Mouse (Mus musculus) kidney, embryonic 14.5 days (tissue): ENCODE data around the gene Timm50. TPM values are rescaled to one million over a fixed set of nuclear protein-coding genes. Genes with fewer than 3 reads are reported as not detected.
A peak's percentile ranks its signal among the peaks of the same experiment; 100 is the strongest.

Experiments
- ATAC-seq: fragments of 200-750 bp; cut with Nextera tagmentation; 2 replicates; pipeline ENCODE4 v1.8.0; 2017; ENCODE audit warnings: moderate number of reproducible peaks, mild to moderate bottlenecking, moderate TSS enrichment, moderate library complexity; ENCODE audit not compliant: low FRiP score, low TSS enrichment
- H3K27ac ChIP-seq: fragments of 300-500 bp; sonication (generic); 2 replicates; pipeline ENCODE4 v1.5.1; 2014; ENCODE audit warnings: low read depth, mild to moderate bottlenecking, low read length, moderate library complexity, mixed read lengths
- H3K27me3 ChIP-seq: fragments of 300-500 bp; sonication (generic); 2 replicates; pipeline ENCODE4 v1.6.1; 2014; ENCODE audit warnings: mild to moderate bottlenecking, low read length; ENCODE audit not compliant: control insufficient read depth, insufficient read depth
- H3K36me3 ChIP-seq: fragments of 300-500 bp; sonication (generic); 2 replicates; pipeline ENCODE4 v1.6.1; 2014; ENCODE audit warnings: low read length, mixed read lengths; ENCODE audit not compliant: control insufficient read depth, insufficient read depth
- H3K4me1 ChIP-seq: fragments of 300-500 bp; sonication (generic); 2 replicates; pipeline ENCODE4 v1.6.1; 2014; ENCODE audit warnings: low read length, mixed read lengths; ENCODE audit not compliant: control insufficient read depth, insufficient read depth
- H3K4me2 ChIP-seq: fragments of 300-500 bp; sonication (generic); replicated peaks from 2 replicates; pipeline ENCODE4 v1.6.1; 2014; ENCODE audit warnings: low read depth, mild to moderate bottlenecking, low read length
- H3K4me3 ChIP-seq: fragments of 300-500 bp; sonication (generic); 2 replicates; pipeline ENCODE4 v1.5.1; 2014; ENCODE audit warnings: mild to moderate bottlenecking, low read length
- H3K9ac ChIP-seq: fragments of 300-500 bp; sonication (generic); 2 replicates; pipeline ENCODE4 v1.6.1; 2014; ENCODE audit warnings: low read depth, mild to moderate bottlenecking, low read length, moderate library complexity
- H3K9me3 ChIP-seq: fragments of 300-500 bp; sonication (generic); 2 replicates; pipeline ENCODE4 v1.6.1; 2016; ENCODE audit warnings: low read length; ENCODE audit not compliant: control insufficient read depth
- WGBS: fragments of 180-500 bp; shearing (Covaris S2); extraction: QIAGEN DNeasy Blood & Tissue Kit; methylation state at CpG from one replicate; pipeline ENCODE4 v1.1.7; 2014; 5-methylcytosine and 5-hydroxymethylcytosine counted together
- polyA plus RNA-seq: library from polyadenylated mRNA; unstranded; fragments of >200 nt; fragmentation: Nextera tagmentation; extraction: Ambion mirVana; gene quantifications from 2 replicates; pipeline ENCODE4 v1.2.1, GENCODE M21; 2014

Timm50 gene
- polyA plus RNA-seq, 1 experiment from 2014 or later: 191 TPM

DNA sequence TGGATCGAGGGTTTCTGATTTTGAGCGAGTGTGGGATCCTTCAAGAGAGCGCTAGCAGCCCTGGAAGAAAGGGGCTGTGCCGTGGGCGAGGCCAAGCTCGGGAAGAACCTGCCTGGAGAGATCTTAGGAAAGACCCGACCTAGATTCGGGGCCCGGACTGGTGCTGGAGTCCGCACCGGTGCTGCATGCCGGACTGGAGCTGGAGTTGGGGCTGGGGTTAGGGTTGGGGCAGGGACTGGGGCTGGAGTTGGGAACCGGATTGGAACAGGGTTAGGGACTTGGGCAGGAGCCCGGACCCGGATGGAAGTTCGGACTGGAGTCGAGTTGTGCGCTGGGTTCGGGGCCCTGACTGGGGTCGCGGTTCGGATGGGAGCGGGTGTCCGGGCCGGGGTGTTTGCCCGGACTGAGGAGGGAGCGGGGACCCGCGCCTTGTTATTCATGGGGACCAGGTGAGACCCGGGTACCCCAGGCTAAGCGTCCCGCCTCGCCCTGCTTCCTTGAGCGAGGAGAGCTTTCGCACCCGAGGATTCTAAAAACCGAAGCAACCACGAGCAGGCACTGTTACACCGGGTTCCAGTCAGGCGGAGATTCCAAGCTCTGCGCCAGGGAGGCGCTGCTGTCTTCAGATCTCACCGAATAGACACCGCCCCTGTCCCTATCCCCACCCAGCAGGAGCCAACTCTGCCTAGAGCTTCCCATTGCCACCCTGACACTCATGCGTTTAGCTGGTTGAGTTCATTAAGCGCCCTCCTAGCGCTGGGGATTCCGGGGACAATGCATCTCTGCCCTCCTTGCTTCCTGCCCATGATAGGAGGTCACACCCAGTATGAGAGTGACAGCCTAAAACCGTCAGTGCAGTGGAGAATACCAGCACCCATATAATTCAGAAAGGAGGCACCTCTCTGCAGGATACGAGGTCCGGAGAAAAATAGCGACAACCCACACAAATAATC, 21.0 kb downstream of the Timm50 start, which contains the start of gene Selenov:
Selenov (minus strand) TSS at position 549 of the 953 bp plus-strand sequence.
- Histone ChIP-seq H3K9me3 (no peaks in the 10 kb centered on the region), H3K27ac (no peak within 1 kb of the TSS), H3K4me1 (peaks cover 4% of the 10 kb centered on the region; the same call in 1 of the 2 replicates), H3K27me3 (peaks cover 60% of the 10 kb centered on the region), H3K36me3 (no peaks in the 10 kb centered on the region), H3K9ac (peak within 1 kb of the TSS; percentile 31; the same call in 1 of the 2 replicates), H3K4me2 (peak within 1 kb of the TSS; percentile 49), H3K4me3 (peak within 1 kb of the TSS; percentile 34)
- peak; percentile 68 for ATAC-seq
- WGBS: 1% methylated on average over 52 of the region's 52 CpGs

DNA sequence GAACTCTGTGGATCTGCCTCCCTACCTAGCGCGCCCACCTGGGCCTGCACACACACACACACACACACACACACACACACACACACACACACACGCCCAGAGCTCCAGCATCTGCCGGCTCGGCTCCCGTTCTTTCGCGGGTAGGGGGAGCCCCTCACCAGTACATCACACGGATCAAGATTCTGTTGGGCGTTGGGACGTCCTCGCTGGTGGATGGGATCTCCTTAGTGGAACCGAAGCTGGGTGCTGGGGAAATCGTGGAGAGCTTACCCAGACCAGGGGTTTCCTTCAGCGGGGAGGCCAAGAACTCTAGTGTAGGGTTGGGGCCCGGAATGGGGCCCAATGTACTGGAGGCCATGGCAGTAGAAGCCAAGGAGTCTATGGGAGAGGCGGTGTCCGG, 21.7 kb downstream of the Timm50 start:
- Histone ChIP-seq H3K9ac (peak overlapping the region; percentile 31; the same call in 1 of the 2 replicates), H3K9me3 (no peaks in the 10 kb centered on the region), H3K36me3 (no peaks in the 10 kb centered on the region), H3K4me1 (peaks cover 4% of the 10 kb centered on the region; the same call in 1 of the 2 replicates), H3K27ac (no peak overlapping the region), H3K4me2 (peak overlapping the region; percentile 49), H3K4me3 (peak overlapping the region; percentile 34), H3K27me3 (peaks cover 60% of the 10 kb centered on the region)
- ATAC-seq: peak; percentile 36; the same call in 1 of the 2 replicates
- 0% methylated on average over 18 of the region's 18 CpGs for WGBS

DNA sequence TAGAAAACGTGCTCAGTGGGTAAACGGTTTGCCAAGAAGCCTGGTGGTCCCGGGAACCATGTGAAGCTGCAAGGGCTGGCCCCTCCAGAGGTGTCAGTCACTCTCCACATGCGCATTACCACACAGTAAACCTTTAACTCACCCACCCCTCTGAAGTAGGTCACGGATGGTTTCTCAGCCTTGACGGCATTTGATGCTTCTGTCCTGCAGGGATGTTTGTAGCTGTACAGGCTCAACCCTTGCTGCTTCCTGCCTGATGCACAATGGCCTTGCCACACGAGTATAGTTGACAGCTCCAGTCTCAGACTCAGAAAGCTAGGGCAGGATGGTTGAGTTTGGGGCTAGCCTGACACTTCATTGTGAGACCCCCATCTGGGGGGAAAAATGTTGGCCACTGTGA, 31.2 kb downstream of the Timm50 start:
- no peak overlapping the region for H3K4me3 ChIP-seq
- no peaks in the 10 kb centered on the region for H3K9me3 ChIP-seq
- no peak for ATAC-seq
- H3K27me3 ChIP-seq: no peaks in the 10 kb centered on the region
- 0 out of 2 replicates have a peak, but pooled peaks cover 7% of the 10 kb centered on the region for H3K4me1 ChIP-seq
- H3K9ac ChIP-seq: no peak overlapping the region
- 53% methylated on average over 7 of the region's 7 CpGs for WGBS
- no peaks in the 10 kb centered on the region for H3K36me3 ChIP-seq
- H3K27ac ChIP-seq: no peak overlapping the region
- H3K4me2 ChIP-seq: no peak overlapping the region

GRCm38 (mm10) chr7:28278279-28278652, 33.6 kb downstream of the Timm50 start:
- H3K27ac ChIP-seq: no peak overlapping the region
- 76% methylated on average over 7 of the region's 7 CpGs for WGBS
- peak overlapping the region; percentile 82 for H3K4me2 ChIP-seq
- no peak for ATAC-seq
- H3K27me3 ChIP-seq: no peaks in the 10 kb centered on the region
- H3K4me1 ChIP-seq: 0 out of 2 replicates have a peak, but pooled peaks cover 7% of the 10 kb centered on the region
- H3K9me3 ChIP-seq: no peaks in the 10 kb centered on the region
- H3K4me3 ChIP-seq: peak overlapping the region; percentile 69
- H3K36me3 ChIP-seq: no peaks in the 10 kb centered on the region
- H3K9ac ChIP-seq: peak overlapping the region; percentile 88

- Histone ChIP-seq H3K27me3 (no peaks in the 10 kb centered on the region), H3K4me2 (peak within 1 kb of the TSS; percentile 82), H3K9ac (peak within 1 kb of the TSS; percentile 88), H3K9me3 (no peaks in the 10 kb centered on the region), H3K27ac (peak within 1 kb of the TSS; percentile 47; the same call in 1 of the 2 replicates), H3K4me3 (peak within 1 kb of the TSS; percentile 69), H3K36me3 (peaks cover 3% of the 10 kb centered on the region; the same call in 1 of the 2 replicates), H3K4me1 (0 out of 2 replicates have a peak, but pooled peaks cover 7% of the 10 kb centered on the region)
- ATAC-seq: peak; percentile 82
- WGBS: 2% methylated on average over 68 of the region's 68 CpGs
These were observed 34.1 kb downstream of the Timm50 start, which contains the start of gene Eid2b for GRCm38 (mm10) chr7:28277615-28278278. Gene Eid2b (plus strand): TSS chr7:28277739.

DNA sequence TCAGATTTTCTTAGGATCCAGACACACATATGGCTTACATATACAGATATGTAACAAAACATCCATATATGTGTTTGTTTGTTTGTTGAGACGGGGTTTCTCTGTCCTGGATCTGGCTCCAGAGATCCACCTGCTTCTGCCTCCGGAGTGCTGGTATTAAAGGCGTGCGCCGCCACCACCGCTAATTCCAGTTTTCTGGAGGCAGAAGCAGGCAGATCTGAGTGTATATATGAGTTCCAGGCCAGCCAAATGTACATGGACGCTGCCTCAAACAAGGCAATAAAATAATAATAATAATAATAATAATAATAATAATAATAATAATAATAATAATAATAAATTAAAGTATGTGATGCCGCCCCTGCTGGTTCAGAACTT, 34.6 kb downstream of the Timm50 start:
- peak; percentile 14; the same call in 1 of the 2 replicates for ATAC-seq
- Histone ChIP-seq H3K36me3 (peaks cover 3% of the 10 kb centered on the region; the same call in 1 of the 2 replicates), H3K4me3 (no peak overlapping the region; the same call in 1 of the 2 replicates), H3K9me3 (no peaks in the 10 kb centered on the region), H3K27ac (no peak overlapping the region), H3K9ac (no peak overlapping the region), H3K4me2 (no peak overlapping the region), H3K27me3 (no peaks in the 10 kb centered on the region), H3K4me1 (0 out of 2 replicates have a peak, but pooled peaks cover 7% of the 10 kb centered on the region)
- WGBS: 62% methylated on average over 8 of the region's 8 CpGs

- Histone ChIP-seq H3K9me3 (no peaks in the 10 kb centered on the region), H3K36me3 (peaks cover 3% of the 10 kb centered on the region; the same call in 1 of the 2 replicates), H3K27ac (no peak overlapping the region), H3K4me3 (no peak overlapping the region), H3K4me1 (peaks cover 4% of the 10 kb centered on the region; the same call in 1 of the 2 replicates), H3K27me3 (no peaks in the 10 kb centered on the region), H3K9ac (no peak overlapping the region), H3K4me2 (no peak overlapping the region)
- WGBS: 70% methylated on average over 3 of the region's 3 CpGs
- ATAC-seq: no peak
These were observed 40.1 kb downstream of the Timm50 start for GRCm38 (mm10) chr7:28271761-28272160.

- H3K4me2 ChIP-seq: peak overlapping the region; percentile 82; the same call in 1 of the 2 replicates
- 93% methylated on average over 12 of the region's 12 CpGs for WGBS
- peaks cover 3% of the 10 kb centered on the region; the same call in 1 of the 2 replicates for H3K36me3 ChIP-seq
- no peaks in the 10 kb centered on the region for H3K27me3 ChIP-seq
- no peaks in the 10 kb centered on the region for H3K9me3 ChIP-seq
- no peak overlapping the region for H3K9ac ChIP-seq
- H3K27ac ChIP-seq: no peak overlapping the region
- no peak overlapping the region; the same call in 1 of the 2 replicates for H3K4me3 ChIP-seq
- peaks cover 4% of the 10 kb centered on the region; the same call in 1 of the 2 replicates for H3K4me1 ChIP-seq
- ATAC-seq: no peak
These were observed 42.5 kb downstream of the Timm50 start for GRCm38 (mm10) chr7:28269355-28269754.
